Mouse (Mus musculus): ENCODE data around the gene Trpv2. TPM values are rescaled to one million over a fixed set of nuclear protein-coding genes. Genes with fewer than 3 reads are reported as not detected.
A peak's percentile ranks its signal among the peaks of the same experiment; 100 is the strongest.
"Not testable (repeated sequence)": the region's sequence is repeated elsewhere in the genome, so short reads cannot be mapped to it uniquely, and the experiment has no call there.

Trpv2 gene
- polyA plus RNA-seq, 1 experiment = 114 TPM

DNA sequence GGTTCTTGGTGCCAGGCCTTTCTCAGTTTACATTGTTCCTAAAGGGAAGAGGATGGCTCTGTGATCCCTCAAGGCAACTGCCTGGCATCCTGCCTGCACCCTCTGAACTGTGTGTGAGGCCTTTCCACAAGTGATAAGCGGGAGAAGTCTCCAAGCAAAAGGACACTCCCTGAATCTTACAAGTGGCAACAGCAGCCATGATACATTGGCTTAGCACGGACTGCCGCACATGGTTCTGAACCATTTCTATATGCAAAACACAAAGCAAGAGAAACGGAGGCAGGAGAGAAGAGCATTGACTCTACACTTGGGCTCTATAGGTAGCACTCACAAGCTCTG is 71.0 kb downstream of the Trpv2 start:
- H3K4me1 ChIP-seq (ENCODE audit: control insufficient read depth, insufficient read depth, low read length) = peaks cover 45% of the 10 kb centered on the region

DNA sequence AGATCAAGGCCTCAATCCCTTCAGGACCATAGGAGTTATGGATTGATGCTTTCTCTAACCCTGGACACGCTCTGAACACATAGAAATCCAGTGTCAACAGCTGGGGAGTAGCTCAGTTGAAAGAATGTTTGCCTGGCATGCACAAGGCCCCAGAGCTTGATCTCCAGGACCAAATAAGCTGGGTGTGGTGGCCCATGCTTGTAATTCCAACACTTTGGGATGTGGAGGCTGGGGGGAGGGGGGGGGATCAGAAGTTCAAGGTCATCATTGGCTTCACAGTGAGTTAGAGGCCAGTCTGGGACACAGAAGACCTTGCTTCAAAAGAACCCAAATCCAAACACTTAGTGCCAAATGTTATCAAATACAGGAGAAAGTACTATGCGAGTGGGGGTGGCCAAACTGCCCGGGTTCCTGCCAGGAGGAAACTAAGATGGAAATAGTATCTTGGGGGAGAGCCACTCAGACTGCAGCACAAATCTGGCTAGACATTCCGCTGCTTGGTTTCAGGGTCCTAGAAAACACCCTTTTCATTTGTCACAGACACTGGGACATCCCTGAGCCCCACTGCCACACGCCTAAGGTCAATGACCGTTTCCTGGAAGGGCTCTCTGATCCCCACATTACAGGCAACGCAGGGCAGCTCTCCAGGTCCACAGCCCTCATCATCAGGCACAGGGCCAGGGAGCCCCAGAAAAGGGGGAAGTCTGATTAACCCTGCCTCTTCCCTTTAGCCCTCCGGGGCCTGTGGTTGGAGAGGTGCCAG is 71.6 kb downstream of the Trpv2 start:
- Histone ChIP-seq H3K27ac (ENCODE audit: insufficient read depth, low read depth, low read length) (peak overlapping the region; percentile 86), H3K4me1 (ENCODE audit: control insufficient read depth, insufficient read depth, low read length) (peaks cover 51% of the 10 kb centered on the region), H3K4me3 (ENCODE audit: insufficient read depth, low read length) (peak overlapping the region; percentile 79)
- TF ChIP-seq POLR2A (IDR thresholded peaks at IDR 0.05; ENCODE audit: borderline replicate concordance, low read depth, low read length) (no peak), CTCF (IDR thresholded peaks at IDR 0.05; ENCODE audit: low read depth, low read length) (no peak)

More for the DNA sequence above, 71.0 kb downstream of the Trpv2 start:
- Histone ChIP-seq H3K4me3 (ENCODE audit: insufficient read depth, low read length) (peak overlapping the region; percentile 79), H3K27ac (ENCODE audit: insufficient read depth, low read depth, low read length) (peak overlapping the region; percentile 86)
- no peak for TF ChIP-seq CTCF (IDR thresholded peaks at IDR 0.05; ENCODE audit: low read depth, low read length)
- TF ChIP-seq POLR2A (IDR thresholded peaks at IDR 0.05; ENCODE audit: borderline replicate concordance, low read depth, low read length) = no peak

DNA sequence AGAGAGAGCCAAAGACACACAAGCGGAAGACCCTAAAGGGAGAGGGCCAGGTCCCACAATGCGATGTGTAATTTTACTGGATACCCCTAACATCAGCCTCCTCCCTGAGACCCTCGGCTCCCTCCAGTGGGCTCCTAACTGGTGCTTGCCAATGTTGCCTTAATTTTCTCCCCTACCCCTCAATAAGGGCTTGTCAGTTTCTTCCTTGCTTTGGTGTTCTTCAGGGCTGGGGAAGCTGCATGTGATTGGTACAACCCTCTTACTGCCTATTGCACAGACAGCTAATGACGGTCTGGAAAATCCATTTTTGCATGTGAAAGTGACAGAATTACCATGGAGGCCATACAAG is 72.2 kb downstream of the Trpv2 start:
- Histone ChIP-seq H3K27ac (ENCODE audit: insufficient read depth, low read depth, low read length) (peak overlapping the region; percentile 86), H3K4me1 (ENCODE audit: control insufficient read depth, insufficient read depth, low read length) (peaks cover 51% of the 10 kb centered on the region), H3K4me3 (ENCODE audit: insufficient read depth, low read length) (peak overlapping the region; percentile 79)
- TF ChIP-seq CTCF (IDR thresholded peaks at IDR 0.05; ENCODE audit: low read depth, low read length) (no peak), POLR2A (IDR thresholded peaks at IDR 0.05; ENCODE audit: borderline replicate concordance, low read depth, low read length) (no peak)

DNA sequence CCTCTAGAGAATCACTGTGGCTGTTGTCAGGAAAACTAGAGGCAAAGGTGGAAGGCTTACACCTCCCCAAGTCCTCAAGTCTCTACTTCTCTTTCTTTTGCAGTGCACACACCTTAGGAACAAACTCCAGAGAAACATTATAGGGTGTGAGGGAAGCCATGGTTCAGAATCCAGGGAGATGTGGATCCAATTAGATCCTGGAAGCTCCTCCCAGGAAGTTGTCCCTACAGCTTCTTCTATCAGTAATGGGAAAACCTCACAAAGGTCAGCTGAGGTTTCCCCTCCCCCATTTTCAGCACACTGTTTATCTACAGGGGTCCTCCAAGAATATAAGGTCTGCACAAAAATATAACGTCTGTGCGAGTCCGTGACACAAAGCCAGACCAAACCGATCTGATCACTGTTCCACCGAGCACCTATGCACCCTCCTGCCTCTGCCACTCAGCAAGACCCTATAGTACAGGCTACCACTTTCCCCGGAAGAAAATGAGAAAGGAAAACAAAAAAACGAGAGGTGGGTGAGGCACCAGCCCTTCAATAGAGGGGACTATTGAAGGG is 72.8 kb downstream of the Trpv2 start:
- peak overlapping the region; percentile 79 for H3K4me3 ChIP-seq (ENCODE audit: insufficient read depth, low read length)
- H3K27ac ChIP-seq (ENCODE audit: insufficient read depth, low read depth, low read length) = peak overlapping the region; percentile 86
- peaks cover 51% of the 10 kb centered on the region for H3K4me1 ChIP-seq (ENCODE audit: control insufficient read depth, insufficient read depth, low read length)
- TF ChIP-seq CTCF (IDR thresholded peaks at IDR 0.05; ENCODE audit: low read depth, low read length) (no peak), POLR2A (IDR thresholded peaks at IDR 0.05; ENCODE audit: borderline replicate concordance, low read depth, low read length) (no peak)

DNA sequence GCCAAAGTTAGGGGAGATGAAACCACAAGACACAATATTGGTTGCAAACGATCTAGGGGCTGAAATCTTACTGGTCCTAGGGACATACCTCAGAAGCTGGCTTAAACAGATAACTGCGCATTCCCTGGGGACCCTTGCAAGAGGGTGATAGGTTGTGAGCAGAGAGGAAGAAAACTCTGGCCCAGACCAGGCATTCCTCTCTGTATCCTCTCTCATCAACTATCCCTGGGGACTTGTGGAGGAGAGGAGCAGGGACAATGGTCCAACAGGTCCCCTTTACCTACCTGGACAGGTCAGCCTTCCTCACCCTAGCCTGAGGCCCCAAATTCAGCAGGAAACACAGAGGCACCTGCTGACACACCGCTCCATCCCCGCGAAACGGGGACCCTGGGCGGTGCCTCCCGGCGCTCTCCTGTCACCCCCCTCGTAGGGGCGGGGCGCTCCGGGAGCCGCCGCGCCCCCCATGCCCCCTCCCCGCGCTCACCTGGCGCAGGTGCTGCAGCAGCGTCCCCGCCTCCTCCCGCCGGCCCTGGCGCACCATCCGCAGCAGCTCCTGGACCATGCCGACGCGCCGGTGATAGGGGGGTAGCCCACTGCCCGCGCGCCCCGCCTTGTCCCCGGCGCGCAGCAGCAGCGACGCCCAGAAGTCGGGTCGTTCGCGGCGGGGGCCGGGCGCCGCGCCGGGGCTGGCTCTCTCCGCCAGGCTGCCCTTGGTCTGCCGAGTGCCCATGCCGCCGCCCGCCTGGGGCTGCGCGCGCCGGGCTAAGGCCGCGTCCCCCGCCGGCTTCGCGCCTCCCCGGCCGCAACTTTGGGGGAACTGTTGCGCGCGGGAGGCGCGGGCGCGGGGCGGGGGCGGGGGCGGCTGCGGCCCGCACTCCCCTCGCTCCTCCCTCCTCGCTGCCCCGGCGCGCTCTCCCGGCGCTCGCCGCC is 73.6 kb downstream of the Trpv2 start, which contains the start of gene Lrrc75a:
Lrrc75a (minus strand) TSS at position 863 of the 930 bp plus-strand sequence.
- peaks cover 52% of the 10 kb centered on the region for H3K4me1 ChIP-seq (ENCODE audit: control insufficient read depth, insufficient read depth, low read length)
- H3K27ac ChIP-seq (ENCODE audit: insufficient read depth, low read depth, low read length) = peak within 1 kb of the TSS; percentile 86
- no peak for TF ChIP-seq POLR2A (IDR thresholded peaks at IDR 0.05; ENCODE audit: borderline replicate concordance, low read depth, low read length)
- H3K4me3 ChIP-seq (ENCODE audit: insufficient read depth, low read length) = peak within 1 kb of the TSS; percentile 79

DNA sequence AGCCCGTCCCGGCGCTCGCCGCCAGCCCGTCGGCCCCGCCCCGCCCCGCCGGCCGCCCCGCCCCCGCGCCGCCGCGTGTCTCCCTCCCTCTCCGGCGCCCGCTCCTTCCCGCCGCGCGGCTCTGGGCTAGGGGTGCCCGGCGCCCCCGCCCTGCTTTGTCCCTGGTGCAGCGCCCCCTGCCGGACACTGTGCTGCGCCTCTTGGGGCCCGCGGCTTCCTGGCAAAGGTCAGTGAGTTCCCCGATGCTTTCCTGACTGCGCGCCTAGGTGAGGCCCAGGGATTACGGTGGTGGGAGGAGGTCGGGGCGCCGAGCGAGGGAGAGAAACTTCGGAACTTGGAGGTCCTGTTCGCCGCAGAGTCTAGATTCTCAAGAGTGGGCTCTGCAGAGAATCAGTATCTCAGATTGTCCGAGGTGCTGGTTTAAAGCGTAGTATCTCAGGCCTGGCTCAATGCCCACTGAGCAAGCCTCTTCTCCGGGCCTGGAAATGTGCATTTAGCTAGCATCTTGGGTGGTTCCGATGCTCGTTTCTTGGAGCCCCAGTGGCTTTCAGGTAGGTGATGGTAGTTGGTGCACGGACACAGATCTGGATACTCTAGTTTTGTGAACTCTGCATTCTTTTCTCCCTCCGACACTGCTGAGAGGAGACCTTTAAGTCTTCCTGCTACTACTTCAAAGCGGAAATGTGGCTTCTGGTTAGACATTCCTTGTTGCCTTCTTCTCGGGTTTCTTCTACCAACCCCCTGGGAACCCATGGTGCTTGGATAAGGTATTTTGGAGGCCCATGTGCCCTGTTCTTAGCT is 74.5 kb downstream of the Trpv2 start, which contains the start of gene Mmgt2:
Mmgt2 (plus strand) TSS at position 74 of the 801 bp plus-strand sequence.
- peaks cover 49% of the 10 kb centered on the region for H3K4me1 ChIP-seq (ENCODE audit: control insufficient read depth, insufficient read depth, low read length)
- peak within 1 kb of the TSS; percentile 79 for H3K4me3 ChIP-seq (ENCODE audit: insufficient read depth, low read length)
- TF ChIP-seq CTCF (IDR thresholded peaks at IDR 0.05; ENCODE audit: low read depth, low read length) (peak; percentile 45; the same call in 1 of the 2 replicates), POLR2A (IDR thresholded peaks at IDR 0.05; ENCODE audit: borderline replicate concordance, low read depth, low read length) (no peak)
- H3K27ac ChIP-seq (ENCODE audit: insufficient read depth, low read depth, low read length) = peak within 1 kb of the TSS; percentile 86

DNA sequence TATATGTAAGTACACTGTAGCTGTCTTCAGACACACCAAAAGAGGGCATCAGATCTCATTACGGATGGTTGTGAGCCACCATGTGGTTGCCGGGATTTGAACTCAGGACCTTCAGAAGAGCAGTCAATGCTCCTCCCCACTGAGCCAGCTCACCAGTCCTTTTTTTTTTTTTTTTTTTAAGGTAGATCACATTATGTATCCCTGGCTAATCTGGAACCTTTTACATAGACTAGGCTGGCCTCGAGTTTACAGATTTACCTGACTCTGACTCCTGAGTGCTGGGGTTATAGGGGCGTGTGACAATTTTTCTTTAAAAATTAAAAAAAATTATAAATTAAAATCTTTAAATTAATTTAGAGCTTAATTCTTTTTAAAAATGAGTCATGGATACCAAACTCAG is 75.5 kb downstream of the Trpv2 start:
- H3K4me1 ChIP-seq (ENCODE audit: control insufficient read depth, insufficient read depth, low read length) = peaks cover 49% of the 10 kb centered on the region
- H3K27ac ChIP-seq (ENCODE audit: insufficient read depth, low read depth, low read length); H3K4me3 ChIP-seq (ENCODE audit: insufficient read depth, low read length): not testable (repeated sequence)

Other genes with a start within 250 kb of the Trpv2 start
- gene Pigl, start 116.0 kb upstream of the Trpv2 start, polyA plus RNA-seq (2012; ENCODE audit: insufficient read depth, insufficient read length, missing spikeins) = 3.4 and 3.6 TPM in 2 replicates
- gene Ncor1, start 115.9 kb upstream of the Trpv2 start, polyA plus RNA-seq (2012; ENCODE audit: insufficient read depth, insufficient read length, missing spikeins) = 150 and 164 TPM in 2 replicates
- 6.2 and 8.5 TPM in 2 replicates for gene Cenpv, start 35.2 kb upstream of the Trpv2 start, polyA plus RNA-seq (2012; ENCODE audit: insufficient read depth, insufficient read length, missing spikeins)
- gene Ubb, start 23.3 kb upstream of the Trpv2 start, polyA plus RNA-seq (2012; ENCODE audit: insufficient read depth, insufficient read length, missing spikeins) = 902 and 1,063 TPM in 2 replicates
- gene Lrrc75a, start 74.0 kb downstream of the Trpv2 start, polyA plus RNA-seq (2012; ENCODE audit: insufficient read depth, insufficient read length, missing spikeins) = 10.0 and 10.1 TPM in 2 replicates
- 31.1 and 40.5 TPM in 2 replicates for gene Mmgt2, start 74.2 kb downstream of the Trpv2 start, polyA plus RNA-seq (2012; ENCODE audit: insufficient read depth, insufficient read length, missing spikeins)
- 3.2 and 4.5 TPM in 2 replicates for gene Zfp287, start 157.4 kb downstream of the Trpv2 start, polyA plus RNA-seq (2012; ENCODE audit: insufficient read depth, insufficient read length, missing spikeins)
- gene Gm10428, start 178.6 kb downstream of the Trpv2 start, polyA plus RNA-seq (2012; ENCODE audit: insufficient read depth, insufficient read length, missing spikeins) = not detected in 2 replicates
- 1.7 and 2.1 TPM in 2 replicates for gene Zfp286, start 215.0 kb downstream of the Trpv2 start, polyA plus RNA-seq (2012; ENCODE audit: insufficient read depth, insufficient read length, missing spikeins)
- 15.0 and 15.9 TPM in 2 replicates for gene Trim16, start 245.7 kb downstream of the Trpv2 start, polyA plus RNA-seq (2012; ENCODE audit: insufficient read depth, insufficient read length, missing spikeins)

All from bone marrow macrophage, adult 2 months (primary cell).